Mouse (Mus musculus): ENCODE measurements around the gene Zfp526. TPM values are rescaled to one million over a fixed set of nuclear protein-coding genes. Genes with fewer than 3 reads are reported as not detected.

Zfp526 gene
- total and polyA plus RNA-seq, 3 experiments = 2.2 to 7.0 (median 6.5) TPM

DNA sequence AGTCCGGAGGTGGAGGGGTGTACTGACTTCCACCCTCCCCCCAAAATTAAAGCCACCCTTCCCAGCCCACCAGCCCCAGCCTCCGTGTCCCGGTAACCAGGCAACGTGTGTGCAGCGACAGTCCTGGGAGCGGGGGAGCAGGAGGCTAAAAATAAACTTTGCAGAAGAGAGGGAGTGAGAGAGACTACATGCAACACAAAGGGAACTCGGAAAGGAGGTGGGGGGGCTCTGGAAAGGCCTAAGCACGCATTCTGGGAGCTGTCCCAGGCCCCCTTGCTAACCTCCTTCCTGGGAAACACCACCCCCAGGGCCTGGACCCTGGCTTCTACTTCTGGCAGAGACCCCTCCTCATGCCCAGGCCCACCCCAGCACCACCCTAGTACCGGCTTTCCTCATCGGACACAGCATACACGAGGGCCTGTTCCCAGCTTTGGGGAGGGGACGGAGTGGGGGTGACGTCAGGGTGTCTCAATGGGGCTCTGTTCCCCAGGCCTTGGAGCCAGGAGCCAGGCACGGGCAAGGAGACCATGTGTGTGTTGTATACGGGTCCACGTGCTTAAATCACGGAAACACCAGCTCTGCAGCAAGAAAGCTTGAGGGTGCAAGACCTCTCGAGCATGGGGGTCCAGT lies 26.9 kb downstream of the Zfp526 start:
- no peak for DNase-seq (ENCODE audit: extremely low read depth)
- dilution Hi-C loops (cut with MboI; ENCODE audit: extremely low pct_ligation_motif_present, extremely low pct_unique_long_range_greater_than_20kb, low sequenced_read_pairs) = no loop called here

DNA sequence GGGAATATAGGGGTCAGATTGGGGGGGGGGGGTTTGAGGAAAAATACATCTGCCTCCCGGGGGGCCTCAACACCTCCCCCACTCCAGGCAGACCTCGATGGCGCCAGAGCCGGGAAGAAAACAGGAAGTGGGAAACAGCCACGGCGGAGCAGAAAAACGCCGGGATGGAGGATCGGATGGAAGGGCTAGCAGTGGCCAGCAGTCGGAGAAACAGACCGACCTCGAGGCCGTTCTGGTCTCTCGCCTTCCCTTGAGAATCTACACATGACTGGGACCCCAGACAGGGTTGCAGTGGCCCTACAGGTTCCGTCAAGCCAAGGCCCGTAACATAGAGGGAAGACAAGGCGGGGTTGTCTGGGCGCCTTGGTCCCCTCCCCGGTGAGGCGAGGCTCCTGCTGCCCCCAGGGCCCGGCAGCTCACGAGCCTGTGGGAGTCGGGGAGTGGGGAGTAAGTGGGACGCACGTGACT lies 27.7 kb downstream of the Zfp526 start:
- Histone ChIP-seq H3K4me3 (replicated peaks in 1 of 3; ENCODE audit: low read depth in 2 of 3, low read length in 2 of 3, poor library complexity in 1 of 3) (peak overlapping the region; percentile 48 to 94 (median 94)), H3K27ac (ENCODE audit: insufficient read depth, low read depth) (no peak overlapping the region), H3K4me2 (ENCODE audit: insufficient read depth, low read depth, poor library complexity, severe bottlenecking) (peak overlapping the region; percentile 60), H3K36me3 (replicated peaks in 1 of 2; ENCODE audit: control insufficient read depth in 1 of 2, insufficient read depth in 1 of 2, low read length in 1 of 2) (peaks cover 11 to 29% of the 10 kb centered on the region in 2 experiments), H3K4me1 (ENCODE audit: control insufficient read depth in 1 of 2, insufficient read depth in 2 of 2) (peaks cover 5 to 31% of the 10 kb centered on the region in 2 experiments; a peak in 3 of 4 replicates), H3K9me3 (replicated peaks; ENCODE audit: low read length) (no peaks in the 10 kb centered on the region), H3K27me3 (replicated peaks) (peaks cover 2% of the 10 kb centered on the region), H3K9ac (ENCODE audit: insufficient read depth, low read depth) (peak overlapping the region; percentile 87), H3K79me2 (replicated peaks; ENCODE audit: control insufficient read depth, extremely low read depth, insufficient read depth, poor library complexity, severe bottlenecking) (peaks cover 17% of the 10 kb centered on the region)
- DNase-seq (ENCODE audit: extremely low read depth) = no peak
- dilution Hi-C loops (cut with MboI; ENCODE audit: extremely low pct_ligation_motif_present, extremely low pct_unique_long_range_greater_than_20kb, low sequenced_read_pairs) (no loop called here), in situ Hi-C loops (cut with MboI; ENCODE audit: low pct_ligation_motif_present, low pct_unique_long_range_greater_than_20kb, low sequenced_read_pairs) (no loop called here)
- TF ChIP-seq TCF12 (IDR thresholded peaks at IDR 0.05; ENCODE audit: low read depth, low read length) (no peak), NRF1 (IDR thresholded peaks at IDR 0.05; ENCODE audit: low read depth, low read length) (no peak), SIN3A (IDR thresholded peaks at IDR 0.05; ENCODE audit: low read length) (peak; percentile 40; the same call in 1 of the 2 replicates), MAX (IDR thresholded peaks at IDR 0.05; ENCODE audit: low read length) (0 out of 2 replicates have a peak, but pooled peaks have one; percentile 40), BHLHE40 (IDR thresholded peaks at IDR 0.05; ENCODE audit: low read depth, low read length) (peak; percentile 80)

More for the DNA sequence above, 26.9 kb downstream of the Zfp526 start:
- TF ChIP-seq MYC (IDR thresholded peaks at IDR 0.05; ENCODE audit: low read depth, low read length) (peak; percentile 28; the same call in 1 of the 2 replicates), MXI1 (IDR thresholded peaks at IDR 0.05; ENCODE audit: low read depth, low read length) (no peak), NELFE (IDR thresholded peaks at IDR 0.05; ENCODE audit: low read depth, low read length) (no peak)
- Histone ChIP-seq H3K79me2 (replicated peaks; ENCODE audit: control insufficient read depth, extremely low read depth, insufficient read depth, poor library complexity, severe bottlenecking) (peaks cover 17% of the 10 kb centered on the region), H3K9me3 (replicated peaks; ENCODE audit: low read length) (no peaks in the 10 kb centered on the region), H3K4me3 (replicated peaks in 1 of 3; ENCODE audit: low read depth in 2 of 3, low read length in 2 of 3, poor library complexity in 1 of 3) (no peak overlapping the region), H3K9ac (ENCODE audit: insufficient read depth, low read depth) (no peak overlapping the region; the same call in 1 of the 2 replicates), H3K36me3 (replicated peaks in 1 of 2; ENCODE audit: control insufficient read depth in 1 of 2, insufficient read depth in 1 of 2, low read length in 1 of 2) (peaks cover 11 to 32% of the 10 kb centered on the region in 2 experiments), H3K4me1 (ENCODE audit: control insufficient read depth in 1 of 2, insufficient read depth in 2 of 2) (peaks cover 5 to 31% of the 10 kb centered on the region in 2 experiments; a peak in 3 of 4 replicates), H3K27me3 (replicated peaks) (peaks cover 2% of the 10 kb centered on the region), H3K27ac (ENCODE audit: insufficient read depth, low read depth) (no peak overlapping the region), H3K4me2 (ENCODE audit: insufficient read depth, low read depth, poor library complexity, severe bottlenecking) (0 out of 2 replicates have a peak overlapping the region, but pooled peaks have one; percentile 60)
- in situ Hi-C loops (cut with MboI; ENCODE audit: low pct_ligation_motif_present, low pct_unique_long_range_greater_than_20kb, low sequenced_read_pairs) = no loop called here

DNA sequence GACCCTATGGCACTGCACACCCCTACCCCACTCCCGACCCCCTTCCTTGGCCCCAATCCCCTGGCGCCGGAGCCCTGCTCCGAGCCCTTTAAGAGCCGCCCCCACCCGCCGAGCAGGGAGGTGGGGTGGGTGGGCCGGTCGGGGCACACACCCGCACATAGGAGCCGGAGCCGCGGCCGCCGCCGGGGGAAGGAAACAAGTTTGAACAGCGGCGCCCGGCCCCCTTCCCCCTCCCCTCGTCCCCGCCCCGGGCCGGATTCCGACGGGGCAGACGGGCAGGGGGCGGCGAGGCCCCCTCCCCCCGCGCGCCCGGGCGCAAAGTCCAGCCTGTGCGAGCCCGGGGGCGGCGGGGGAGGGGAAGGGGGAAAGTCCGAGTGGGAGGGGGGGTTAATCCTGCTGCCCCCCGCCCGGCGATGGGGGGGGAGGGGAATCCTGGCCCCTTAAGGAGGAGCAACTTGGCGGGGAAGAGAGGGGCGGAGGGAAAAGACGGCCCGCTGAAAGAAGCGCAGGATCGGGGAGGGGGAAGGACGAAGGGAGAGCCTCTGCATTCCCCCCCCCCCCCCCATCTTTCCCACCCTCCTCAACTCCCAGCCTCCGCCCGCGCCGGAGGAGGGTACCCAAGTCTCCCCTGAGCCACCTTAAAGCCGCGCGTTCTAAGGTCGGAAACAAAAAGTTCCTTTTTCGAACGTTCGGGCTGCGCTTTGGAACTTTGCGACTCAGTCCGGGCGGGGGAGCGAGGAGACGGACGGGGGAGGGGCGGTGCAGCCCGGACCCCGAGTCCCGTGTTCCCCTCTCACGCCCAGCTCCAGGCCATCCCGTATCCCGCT lies 28.3 kb downstream of the Zfp526 start:
- DNase-seq (ENCODE audit: extremely low read depth) = peak; percentile 65
- H3K79me2 ChIP-seq (replicated peaks; ENCODE audit: control insufficient read depth, extremely low read depth, insufficient read depth, poor library complexity, severe bottlenecking) = peaks cover 17% of the 10 kb centered on the region
- dilution Hi-C loops (cut with MboI; ENCODE audit: extremely low pct_ligation_motif_present, extremely low pct_unique_long_range_greater_than_20kb, low sequenced_read_pairs) (no loop called here), in situ Hi-C loops (cut with MboI; ENCODE audit: low pct_ligation_motif_present, low pct_unique_long_range_greater_than_20kb, low sequenced_read_pairs) (no loop called here)
- peak overlapping the region; percentile 87 for H3K9ac ChIP-seq (ENCODE audit: insufficient read depth, low read depth)
- peaks cover 5 to 31% of the 10 kb centered on the region in 2 experiments; a peak in 3 of 4 replicates for H3K4me1 ChIP-seq (ENCODE audit: control insufficient read depth in 1 of 2, insufficient read depth in 2 of 2)
- H3K27me3 ChIP-seq (replicated peaks) = peaks cover 4% of the 10 kb centered on the region
- TF ChIP-seq CHD2 (IDR thresholded peaks at IDR 0.05; ENCODE audit: low read length) = peak; percentile 62
- no peak for TF ChIP-seq ZKSCAN1 (IDR thresholded peaks at IDR 0.05; ENCODE audit: borderline replicate concordance, low read depth, low read length)
- TF ChIP-seq SIN3A (IDR thresholded peaks at IDR 0.05; ENCODE audit: low read length) = 0 out of 2 replicates have a peak, but pooled peaks have one; percentile 37
- peak overlapping the region; percentile 44; the same call in 1 of the 2 replicates for H3K27ac ChIP-seq (ENCODE audit: insufficient read depth, low read depth)
- peaks cover 7 to 24% of the 10 kb centered on the region in 2 experiments for H3K36me3 ChIP-seq (replicated peaks in 1 of 2; ENCODE audit: control insufficient read depth in 1 of 2, insufficient read depth in 1 of 2, low read length in 1 of 2)
- H3K4me3 ChIP-seq (replicated peaks in 1 of 3; ENCODE audit: low read depth in 2 of 3, low read length in 2 of 3, poor library complexity in 1 of 3) = peak overlapping the region; percentile 85 to 94 (median 94)
- no peaks in the 10 kb centered on the region for H3K9me3 ChIP-seq (replicated peaks; ENCODE audit: low read length)
- peak overlapping the region; percentile 60 for H3K4me2 ChIP-seq (ENCODE audit: insufficient read depth, low read depth, poor library complexity, severe bottlenecking)
